Mouse (Mus musculus) hindbrain, postnatal 0 days (tissue): Measurements from ENCODE around the gene Paf1. TPM values are rescaled to one million over a fixed set of nuclear protein-coding genes. Genes with fewer than 3 reads are reported as not detected.
A peak's percentile ranks its signal among the peaks of the same experiment; 100 is the strongest.

Experiments used
- ATAC-seq: fragments of 200-750 bp; cut with Nextera tagmentation; 2 replicates; pipeline ENCODE4 v1.8.0; 2017; ENCODE audit warnings: mild to moderate bottlenecking, moderate TSS enrichment, moderate library complexity
- DNase-seq: peaks from one replicate; pipeline ENCODE4 v3.0.0-alpha.2; 2015; ENCODE audit warnings: low spot score
- H3K27ac ChIP-seq: fragments of 300-500 bp; sonication (generic); 2 replicates; pipeline ENCODE4 v1.5.1; 2014; ENCODE audit warnings: mild to moderate bottlenecking
- H3K27me3 ChIP-seq: fragments of 300-500 bp; sonication (generic); 2 replicates; pipeline ENCODE4 v1.6.1; 2014; ENCODE audit warnings: low read length, mixed read lengths; ENCODE audit not compliant: insufficient read depth
- H3K36me3 ChIP-seq: fragments of 300-500 bp; sonication (generic); 2 replicates; pipeline ENCODE4 v1.6.1; 2014; ENCODE audit warnings: low read length, mixed read lengths; ENCODE audit not compliant: insufficient read depth
- H3K4me1 ChIP-seq: fragments of 300-500 bp; sonication (generic); 2 replicates; pipeline ENCODE4 v1.6.1; 2014; ENCODE audit warnings: antibody characterized with exemption, low read length, mixed read lengths; ENCODE audit not compliant: insufficient read depth
- H3K4me2 ChIP-seq: fragments of 300-500 bp; sonication (generic); 2 replicates; pipeline ENCODE4 v1.6.1; 2014; ENCODE audit warnings: low read depth, mild to moderate bottlenecking, low read length, moderate library complexity, mixed read lengths
- H3K4me3 ChIP-seq: fragments of 300-500 bp; sonication (generic); 2 replicates; pipeline ENCODE4 v1.5.1; 2014; ENCODE audit warnings: low read length
- H3K9ac ChIP-seq: fragments of 300-500 bp; sonication (generic); replicated peaks from 2 replicates; pipeline ENCODE4 v1.6.1; 2014; ENCODE audit warnings: mild to moderate bottlenecking, low read length, moderate library complexity, mixed read lengths
- H3K9me3 ChIP-seq: fragments of 300-500 bp; sonication (generic); 2 replicates; pipeline ENCODE4 v1.6.1; 2016; ENCODE audit warnings: low read length, mixed read lengths
- CTCF ChIP-seq: IDR thresholded peaks from 2 replicates; pipeline ENCODE4 v1.5.1; 2016; ENCODE audit warnings: antibody characterized with exemption, control low read depth, low read depth
- WGBS: fragments of 180-500 bp; shearing (Covaris S2); extraction: QIAGEN DNeasy Blood & Tissue Kit; methylation state at CpG from one replicate; pipeline ENCODE4 v1.1.7; 2014; 5-methylcytosine and 5-hydroxymethylcytosine counted together
- polyA plus RNA-seq: library from polyadenylated mRNA; unstranded; fragments of >200 nt; fragmentation: Nextera tagmentation; extraction: Ambion mirVana; gene quantifications from 2 replicates; pipeline ENCODE4 v1.2.1, GENCODE M21; 2015
- total RNA-seq: library from RNA; depleted of rRNA; stranded (reverse); fragments of >200 nt; gene quantifications from 2 replicates; pipeline ENCODE4 v1.2.3, GENCODE M21; 2014

Gene Paf1
- total and polyA plus RNA-seq, 2 experiments from 2014 or later, result 67.6 to 84.1 TPM

GRCm38 (mm10) chr7:28378769-28379651 is 13.7 kb upstream of the Paf1 start:
- Histone ChIP-seq H3K9ac (peak overlapping the region; percentile 70), H3K4me2 (peak overlapping the region; percentile 78), H3K27ac (peak overlapping the region; percentile 78), H3K4me3 (peak overlapping the region; percentile 55), H3K27me3 (no peaks in the 10 kb centered on the region), H3K36me3 (no peaks in the 10 kb centered on the region), H3K9me3 (no peaks in the 10 kb centered on the region), H3K4me1 (peaks cover 12% of the 10 kb centered on the region)
- ATAC-seq, result peak; percentile 47; the same call in 1 of the 2 replicates
- DNase-seq, result peak; percentile 88
- whole genome bisulfite sequencing, result 2% methylated on average over 53 of the region's 53 CpGs
- no peak for TF ChIP-seq CTCF

DNA sequence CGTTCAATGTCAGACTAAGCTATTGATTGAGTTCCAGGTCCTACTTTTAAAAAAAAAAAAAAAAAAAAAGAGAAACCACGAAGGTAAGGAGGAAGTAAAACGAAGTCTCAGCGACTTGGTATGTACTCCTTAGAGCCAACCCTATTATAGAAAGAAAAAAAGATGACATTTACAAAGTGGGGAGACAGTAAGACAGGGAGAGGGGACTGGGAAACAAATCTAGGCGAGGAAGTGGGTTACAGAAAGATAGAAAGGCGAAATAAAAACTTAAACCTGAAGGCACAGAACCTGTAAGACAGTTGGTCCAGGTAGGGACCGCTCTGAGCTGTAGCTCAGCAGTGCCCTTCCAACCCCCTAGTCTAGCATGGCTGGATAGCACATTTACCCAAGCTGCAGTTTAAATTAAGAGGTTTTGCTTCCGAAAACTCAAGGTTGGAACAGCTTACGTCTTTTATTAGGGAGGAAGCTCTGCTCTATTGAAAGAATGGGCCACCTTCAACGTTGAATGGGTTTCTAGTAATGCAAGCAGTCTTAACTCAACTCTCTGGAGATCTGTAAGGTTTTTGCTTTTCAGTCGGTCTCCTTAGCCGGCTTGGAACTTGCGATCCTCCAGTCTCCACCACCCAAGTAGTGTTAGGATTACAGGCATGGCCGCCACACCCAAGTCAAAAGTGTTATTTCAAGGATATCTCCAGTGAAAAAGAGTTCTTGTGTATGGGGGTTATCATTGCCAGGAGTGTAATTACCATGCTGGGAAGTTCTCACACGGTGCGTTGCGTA is 12.3 kb upstream of the Paf1 start, which contains the start of gene Zfp36:
TSS of gene Zfp36 (minus strand) at position 17 of the 780 bp plus-strand sequence.
- peaks cover 12% of the 10 kb centered on the region for H3K4me1 ChIP-seq
- peak within 1 kb of the TSS; percentile 70 for H3K9ac ChIP-seq
- no peaks in the 10 kb centered on the region for H3K27me3 ChIP-seq
- peak within 1 kb of the TSS; percentile 78 for H3K4me2 ChIP-seq
- peak within 1 kb of the TSS; percentile 78 for H3K27ac ChIP-seq
- peak within 1 kb of the TSS; percentile 55 for H3K4me3 ChIP-seq
- WGBS, result 54% methylated on average over 17 of the region's 17 CpGs
- H3K9me3 ChIP-seq, result no peaks in the 10 kb centered on the region
- DNase-seq (no peak), ATAC-seq (no peak)
- no peak for TF ChIP-seq CTCF
- no peaks in the 10 kb centered on the region for H3K36me3 ChIP-seq

DNA sequence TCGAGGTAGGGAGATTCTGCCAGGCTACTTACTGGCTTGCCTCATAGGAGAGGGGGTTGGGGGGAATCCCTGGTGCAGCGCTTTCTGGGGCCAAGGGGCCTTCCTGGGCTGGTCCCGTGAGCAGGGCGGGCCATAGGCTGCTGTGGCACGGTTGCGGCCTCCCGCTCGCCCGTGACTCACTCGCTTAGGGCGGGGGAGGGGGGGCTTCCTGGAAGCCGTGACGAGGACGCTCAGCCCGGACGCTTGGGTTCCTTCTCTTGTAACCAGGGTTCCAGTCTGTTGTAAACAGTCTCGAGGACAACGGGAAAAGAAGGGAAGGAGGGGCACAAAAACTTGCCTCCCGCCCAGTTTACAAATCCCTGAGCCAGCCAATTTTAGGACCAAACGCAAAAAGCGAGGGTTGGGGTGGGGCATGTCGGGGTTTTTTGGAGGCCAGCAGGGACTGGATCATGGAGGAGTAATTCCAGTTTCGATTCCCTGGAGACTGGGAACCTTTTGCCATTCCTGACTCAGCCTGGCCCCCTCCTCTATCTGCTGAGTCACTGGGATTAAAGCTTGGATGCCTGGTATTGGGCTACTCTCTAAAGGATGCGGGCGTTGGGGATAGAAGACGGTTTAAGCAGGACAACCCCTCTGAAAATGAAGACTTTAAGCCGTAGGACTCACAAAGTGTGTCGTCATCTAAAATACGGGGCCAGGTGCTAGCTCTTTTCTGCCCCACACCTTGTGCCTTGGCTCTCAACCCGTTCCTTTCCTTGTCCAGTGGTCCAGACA is 11.5 kb upstream of the Paf1 start:
- peak overlapping the region; percentile 76 for H3K27ac ChIP-seq
- no peaks in the 10 kb centered on the region for H3K36me3 ChIP-seq
- peaks cover 10% of the 10 kb centered on the region for H3K4me1 ChIP-seq
- H3K9ac ChIP-seq, result peak overlapping the region; percentile 21; the same call in 1 of the 2 replicates
- H3K4me2 ChIP-seq, result peak overlapping the region; percentile 49
- H3K4me3 ChIP-seq, result no peak overlapping the region
- peak; percentile 49 for DNase-seq
- no peak for TF ChIP-seq CTCF
- H3K27me3 ChIP-seq, result no peaks in the 10 kb centered on the region
- no peaks in the 10 kb centered on the region for H3K9me3 ChIP-seq
- ATAC-seq, result peak; percentile 39; the same call in 1 of the 2 replicates
- 11% methylated on average over 30 of the region's 30 CpGs for WGBS

- H3K36me3 ChIP-seq, result no peaks in the 10 kb centered on the region
- H3K4me1 ChIP-seq, result peaks cover 7% of the 10 kb centered on the region
- WGBS, result 6% methylated on average over 20 of the region's 20 CpGs
- peak overlapping the region; percentile 49 for H3K4me2 ChIP-seq
- no peaks in the 10 kb centered on the region for H3K9me3 ChIP-seq
- DNase-seq (peak; percentile 39), ATAC-seq (peak; percentile 2; the same call in 1 of the 2 replicates)
- peak overlapping the region; percentile 76 for H3K27ac ChIP-seq
- TF ChIP-seq CTCF, result no peak
- peak overlapping the region; percentile 22; the same call in 1 of the 2 replicates for H3K4me3 ChIP-seq
- no peak overlapping the region; the same call in 1 of the 2 replicates for H3K9ac ChIP-seq
- no peaks in the 10 kb centered on the region for H3K27me3 ChIP-seq
These were observed 10.8 kb upstream of the Paf1 start for GRCm38 (mm10) chr7:28381938-28382337.

DNA sequence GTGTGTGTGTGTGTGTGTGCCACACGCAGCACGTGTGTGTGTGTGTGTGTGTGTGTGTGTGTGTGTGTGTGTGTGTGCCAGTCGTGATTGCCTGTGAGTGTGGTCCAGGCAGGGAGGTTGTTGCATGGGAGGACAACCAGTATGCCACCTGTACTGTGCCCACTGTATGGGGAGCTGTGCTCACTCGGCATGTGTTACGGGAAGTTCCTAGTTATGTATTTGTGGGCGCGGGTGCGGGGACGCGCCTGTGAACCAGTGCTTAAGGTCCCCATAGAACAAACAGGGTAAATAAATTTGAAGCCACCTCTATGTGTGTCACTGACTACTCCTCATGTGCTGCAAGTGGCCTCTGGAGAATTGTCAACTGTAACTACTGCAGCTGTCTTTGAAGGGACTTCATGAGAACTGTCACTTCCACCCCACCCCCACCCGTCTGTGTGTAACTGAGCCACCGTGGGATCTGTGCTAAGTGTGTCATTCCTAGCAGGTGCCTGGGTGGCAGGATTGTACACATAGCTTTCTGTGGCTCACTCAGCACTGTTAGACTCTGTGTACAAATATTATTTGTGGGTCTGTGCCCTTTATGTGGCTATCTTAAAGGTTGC is 10.3 kb upstream of the Paf1 start:
- DNase-seq, result peak; percentile 17
- Histone ChIP-seq H3K27ac (peak overlapping the region; percentile 76; the same call in 1 of the 2 replicates), H3K4me2 (peak overlapping the region; percentile 49; the same call in 1 of the 2 replicates), H3K4me3 (no peak overlapping the region), H3K36me3 (no peaks in the 10 kb centered on the region; the same call in 1 of the 2 replicates), H3K4me1 (peaks cover 7% of the 10 kb centered on the region), H3K9me3 (no peaks in the 10 kb centered on the region), H3K27me3 (no peaks in the 10 kb centered on the region), H3K9ac (no peak overlapping the region)
- no peak for ATAC-seq
- TF ChIP-seq CTCF, result no peak
- WGBS, result 54% methylated on average over 12 of the region's 12 CpGs
